Mouse (Mus musculus) retina, adult 2 months (tissue): ENCODE measurements around the gene Trpv2.

Experiments used
- DNase-seq: peaks from one replicate; pipeline ENCODE4 v3.0.0-alpha.2; 2012; ENCODE audit warnings: low read depth, low spot score

The Trpv2 gene

DNA sequence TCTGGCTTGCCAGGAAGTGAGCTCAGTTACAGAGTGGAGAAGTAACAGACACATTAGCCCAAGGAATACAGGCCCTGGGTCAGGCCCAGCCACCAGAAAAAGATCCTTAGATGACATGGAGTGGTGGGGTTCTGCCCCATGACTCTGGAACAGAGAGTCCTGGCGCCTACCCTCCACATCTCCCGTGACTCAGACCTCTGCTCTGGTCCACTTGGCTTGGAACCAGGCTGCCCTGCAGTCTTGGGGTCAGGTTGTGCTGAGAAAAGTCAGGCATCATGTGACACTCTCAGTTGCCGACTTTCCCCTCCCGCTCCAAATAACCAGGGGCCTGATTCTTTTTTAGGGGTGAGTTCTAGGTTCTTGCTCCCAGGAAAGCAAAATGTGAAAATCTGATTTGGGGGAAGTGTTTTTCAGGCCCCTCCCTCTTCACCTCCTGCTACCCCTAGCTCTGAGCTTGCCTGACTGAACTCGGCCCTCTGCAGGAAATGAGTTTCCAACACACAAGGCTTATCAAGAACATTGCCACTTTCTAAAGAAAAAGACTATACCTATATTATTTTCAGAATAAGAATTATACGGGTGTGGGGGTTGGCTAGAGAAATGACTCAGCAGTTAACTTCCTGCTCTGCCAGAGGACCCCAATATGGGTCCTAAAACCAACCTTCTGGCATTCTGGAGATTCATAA, 15.2 kb upstream of the Trpv2 start:
- no peak for DNase-seq

DNA sequence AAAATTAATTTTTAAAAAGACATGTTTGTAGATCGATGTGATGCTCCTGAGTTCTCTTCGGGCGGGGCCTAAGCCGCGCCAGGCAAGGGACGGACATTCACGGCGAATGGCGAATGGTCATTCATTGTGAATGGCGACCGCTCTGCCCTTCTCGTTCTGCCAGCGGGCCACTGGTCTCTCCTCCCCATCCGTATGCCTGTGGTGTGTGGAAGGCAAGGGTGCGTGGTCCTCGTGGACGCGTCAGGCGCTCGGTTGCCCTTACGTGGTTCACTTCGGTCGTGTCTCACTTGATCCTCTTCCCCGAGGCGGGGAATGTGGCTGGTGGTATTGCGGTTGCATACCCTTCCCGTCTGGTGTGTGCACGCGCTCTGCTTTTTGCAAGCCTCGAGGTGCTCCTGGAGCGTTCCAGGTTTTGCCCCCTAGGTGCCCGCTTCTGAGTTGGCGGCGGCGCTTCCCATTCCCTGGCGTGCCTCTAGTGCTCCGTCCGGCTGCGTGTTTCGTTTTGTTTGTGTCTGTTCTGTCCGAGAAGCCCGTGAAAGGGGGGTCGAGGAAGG, 13.7 kb upstream of the Trpv2 start:
- no peak for DNase-seq

DNA sequence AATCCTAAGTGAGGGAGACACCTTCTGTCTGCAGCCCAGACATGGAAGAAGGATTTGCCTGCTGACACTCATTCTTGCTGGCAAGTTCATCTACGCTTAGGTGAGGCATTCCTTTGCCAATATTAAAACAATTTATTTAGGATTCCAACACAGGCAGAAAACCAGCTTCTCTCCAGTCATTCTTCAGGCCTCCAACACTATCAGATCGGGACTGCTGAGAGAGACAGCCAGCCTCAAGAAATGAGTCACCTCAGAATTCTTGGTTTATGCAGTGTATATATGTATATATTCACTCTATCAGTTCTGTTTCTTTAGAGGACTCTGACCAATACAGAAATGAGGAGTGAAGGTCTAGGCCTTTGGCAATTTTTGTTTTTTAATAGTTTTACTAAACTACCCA, 10.7 kb upstream of the Trpv2 start:
- DNase-seq = no peak

DNA sequence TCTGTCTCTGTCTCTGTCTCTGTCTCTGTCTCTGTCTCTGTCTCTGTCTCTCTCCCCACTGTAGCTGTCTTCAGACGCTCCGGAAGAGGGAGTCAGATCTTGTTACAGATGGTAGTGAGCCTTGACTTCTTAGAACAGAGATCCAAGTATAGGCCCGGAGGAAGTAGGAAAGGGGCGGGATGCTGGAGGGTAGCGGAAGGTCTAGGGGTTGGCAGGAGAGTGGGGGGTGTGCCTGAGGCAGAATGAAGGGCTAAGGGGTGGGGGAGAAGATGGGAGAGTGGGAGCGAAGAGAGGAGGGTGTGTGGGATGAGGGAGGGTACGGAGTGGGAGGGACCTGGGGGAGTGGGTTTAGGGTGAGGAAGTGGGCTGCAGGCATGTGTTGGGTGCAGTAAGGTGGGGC, 8.5 kb upstream of the Trpv2 start:
- no peak for DNase-seq

DNA sequence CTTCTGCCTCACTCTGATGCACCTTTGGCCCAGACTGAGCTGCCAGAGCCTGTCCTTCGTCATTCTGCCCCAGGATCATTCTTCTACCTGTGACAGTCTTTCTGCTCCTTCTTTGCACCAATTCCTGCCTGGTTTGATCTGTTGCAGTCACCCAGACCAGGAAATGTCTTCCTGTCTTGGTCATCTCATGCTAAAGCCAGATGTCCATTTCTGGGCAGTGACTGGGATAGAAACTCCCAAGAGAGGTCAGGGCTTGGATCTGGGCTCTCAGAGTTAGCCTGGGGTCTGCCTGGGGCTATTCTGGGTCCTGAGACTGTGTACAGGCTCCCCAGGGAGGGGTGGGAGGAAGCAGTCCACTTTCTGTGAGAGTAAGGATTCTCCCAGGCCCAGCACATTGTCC, 8.1 kb upstream of the Trpv2 start:
- DNase-seq = no peak

DNA sequence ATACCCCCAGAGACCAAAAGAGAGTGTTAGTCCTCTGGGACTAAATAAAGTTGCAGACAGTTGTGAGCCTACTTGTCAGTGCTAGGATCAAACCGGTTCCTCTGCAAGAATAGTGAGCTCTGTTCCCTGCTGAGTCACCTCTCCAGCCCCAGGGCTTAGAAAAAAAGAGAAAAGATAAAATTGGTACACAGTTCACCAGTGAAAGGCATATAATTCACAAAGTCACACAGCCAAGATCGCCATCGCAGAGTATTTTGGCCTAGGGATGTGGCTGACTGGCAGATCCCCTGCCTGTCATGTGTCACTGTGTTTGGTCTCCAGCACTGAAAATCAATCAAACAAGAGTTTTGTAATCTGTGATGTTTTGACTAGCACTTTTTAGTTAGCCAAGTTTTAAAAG, 6.0 kb upstream of the Trpv2 start:
- no peak for DNase-seq

DNA sequence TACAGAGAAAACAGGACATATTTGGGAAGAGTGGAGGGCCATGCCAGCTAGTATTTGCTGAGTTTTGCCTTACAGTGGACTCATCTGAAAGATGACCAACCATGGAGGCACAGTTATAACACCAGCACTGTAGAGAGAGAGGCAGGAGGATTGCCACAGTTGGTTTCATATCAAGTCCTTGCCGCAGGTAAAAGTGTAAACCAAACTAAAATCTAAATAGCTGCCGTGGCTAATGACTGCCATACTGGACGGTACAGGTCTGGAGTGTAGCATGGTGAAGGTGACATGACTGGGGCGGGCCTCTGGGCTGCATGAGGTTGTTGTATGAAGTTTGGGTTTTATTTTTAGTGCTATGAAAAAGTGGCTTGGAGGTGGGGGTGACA, 408 bp downstream of the Trpv2 start:
- no peak for DNase-seq

DNA sequence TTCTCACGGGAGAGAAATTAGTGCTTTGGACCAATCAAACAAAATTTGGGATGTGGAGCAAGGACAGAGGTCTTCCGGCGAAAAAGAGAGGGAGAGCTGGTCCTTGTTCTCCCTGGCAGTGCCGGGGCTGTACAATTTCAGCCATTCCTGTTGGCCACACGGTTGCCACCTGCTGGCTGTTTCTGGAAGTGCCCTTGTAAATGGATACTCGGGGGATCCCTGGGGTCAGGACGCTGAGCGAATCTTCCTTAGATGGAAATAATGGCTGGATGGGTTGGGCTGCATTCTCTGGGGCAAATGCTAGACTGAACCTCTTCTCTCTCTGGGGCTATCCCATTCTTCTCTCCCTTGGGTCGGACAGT, 992 bp downstream of the Trpv2 start:
- peak; percentile 57 for DNase-seq

DNA sequence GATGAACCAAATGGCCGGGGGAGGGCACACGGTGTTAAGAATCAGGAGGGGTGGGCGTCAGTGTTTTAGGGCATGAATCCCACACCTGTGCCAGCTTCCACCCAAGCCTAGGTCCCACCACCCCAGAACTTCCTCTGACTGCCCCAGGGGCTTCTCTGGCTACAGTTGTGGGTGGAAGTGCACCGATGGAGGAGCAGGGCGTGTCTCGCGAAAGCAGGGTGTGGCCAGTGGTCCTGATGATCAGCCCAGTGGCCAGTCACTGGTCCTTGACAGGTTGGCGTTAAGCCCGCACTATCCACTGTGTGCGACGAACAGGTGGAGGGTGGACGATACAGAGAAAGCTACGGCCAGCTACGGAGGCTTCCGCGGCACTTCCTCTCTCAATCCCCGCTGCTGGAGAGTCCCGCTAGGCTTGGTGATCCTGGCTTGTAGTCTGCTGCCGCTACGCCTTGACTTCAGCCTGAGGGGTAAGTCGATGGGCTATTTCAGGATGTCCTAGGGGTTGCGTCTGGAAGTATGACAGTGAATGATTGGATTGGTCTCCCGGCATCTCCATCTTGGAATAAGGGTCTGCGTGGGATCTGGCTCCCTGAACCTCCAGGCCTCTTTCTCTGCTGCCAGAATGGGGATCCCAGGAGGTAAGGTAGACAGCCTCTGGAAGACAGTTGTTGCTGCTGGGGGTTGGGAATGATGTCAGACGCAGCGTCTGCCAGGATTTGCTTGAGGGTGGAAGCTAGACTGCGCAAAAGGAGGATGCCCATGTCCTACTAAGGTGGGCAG, 1.6 kb downstream of the Trpv2 start:
- no peak for DNase-seq

DNA sequence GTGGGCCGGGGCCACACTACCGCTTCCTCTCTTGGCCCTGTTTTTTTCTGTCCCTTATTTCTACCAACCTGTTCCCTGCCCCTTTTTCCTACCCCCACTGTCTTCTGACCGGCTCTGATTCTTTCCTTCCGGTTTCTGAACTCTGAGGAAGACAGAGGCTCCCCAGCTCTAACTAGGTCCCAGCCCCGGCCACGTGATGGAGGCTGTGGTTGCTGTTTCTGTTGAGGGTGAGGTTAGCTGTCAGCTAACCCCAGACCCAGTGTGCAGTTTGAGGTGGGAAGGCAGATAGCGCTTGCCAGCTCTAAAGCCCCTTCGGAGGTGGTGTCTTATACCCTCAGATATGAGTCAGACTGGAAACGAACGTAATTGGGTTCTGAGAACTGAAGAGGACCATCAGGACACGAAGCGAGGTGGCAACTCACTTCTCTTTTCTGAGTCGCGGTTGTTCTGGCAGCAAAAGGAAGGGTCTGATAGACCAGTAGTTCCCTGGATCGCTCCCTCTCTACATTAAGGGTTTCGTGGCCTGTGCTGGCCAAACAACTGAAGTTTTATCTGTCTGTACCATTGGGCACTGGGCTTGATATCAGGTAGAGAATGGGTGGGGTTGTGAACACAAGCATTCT, 2.4 kb downstream of the Trpv2 start:
- DNase-seq = no peak

DNA sequence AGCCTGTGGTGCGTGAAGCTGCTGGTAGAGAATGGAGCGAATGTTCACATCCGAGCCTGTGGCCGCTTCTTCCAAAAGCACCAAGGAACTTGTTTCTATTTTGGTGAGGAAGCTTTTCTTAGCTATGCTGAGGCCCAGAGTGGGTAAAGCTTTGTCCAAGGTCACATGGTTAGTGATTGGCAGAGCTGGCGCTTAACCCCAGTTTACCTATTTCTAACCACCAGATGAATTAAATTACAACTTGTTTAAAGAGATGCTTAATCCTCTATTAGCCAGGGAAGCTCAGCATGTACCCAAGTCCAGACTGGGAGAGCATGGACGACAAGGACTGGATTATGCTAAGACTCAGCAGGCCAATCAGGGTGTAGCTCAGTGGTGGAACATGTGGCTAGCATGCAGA, 8.7 kb downstream of the Trpv2 start:
- DNase-seq = no peak

DNA sequence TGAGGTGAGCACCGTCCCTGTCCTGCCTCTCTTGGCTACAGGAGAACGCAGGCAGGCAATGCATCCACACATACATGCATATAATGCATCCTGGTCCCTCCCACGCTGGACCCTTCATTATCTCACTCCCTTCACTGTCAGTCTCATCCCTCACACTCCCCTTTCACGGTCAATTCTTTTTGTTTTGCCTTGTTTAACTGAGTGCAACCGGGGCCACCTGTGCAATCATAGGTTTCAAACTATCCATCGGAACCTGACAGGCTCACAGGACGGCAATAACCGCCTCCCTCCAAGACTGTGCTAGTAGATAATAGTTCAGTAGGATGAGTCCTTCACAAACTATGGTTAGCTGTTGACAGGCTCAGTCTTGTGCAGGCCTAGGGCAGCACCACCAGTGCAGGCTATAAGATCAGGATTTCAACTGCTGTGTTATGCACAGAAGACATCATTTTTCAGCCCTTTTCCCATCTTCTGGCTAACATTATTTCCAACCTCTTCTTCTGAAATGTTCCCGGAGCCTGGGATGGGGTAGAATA, 10.5 kb downstream of the Trpv2 start:
- DNase-seq = no peak

DNA sequence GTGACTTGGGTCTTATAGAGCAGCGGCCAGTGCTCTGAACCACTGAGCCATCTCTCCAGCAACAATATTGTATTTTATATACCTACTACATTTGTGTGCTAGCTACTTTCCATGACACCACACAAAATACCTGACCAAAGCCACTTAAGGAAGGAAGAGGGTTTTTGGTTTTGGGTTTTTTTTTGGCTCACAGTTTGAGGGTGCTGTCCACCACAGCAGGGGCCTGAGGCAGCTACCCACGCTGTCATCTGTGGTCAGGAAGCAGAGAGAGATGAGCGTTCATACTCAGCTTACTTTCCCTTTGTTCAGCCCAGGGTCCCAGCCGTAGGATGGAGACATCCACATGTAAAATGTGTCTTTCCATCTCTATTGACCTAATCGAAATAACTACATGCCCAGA, 12.7 kb downstream of the Trpv2 start:
- DNase-seq = no peak

DNA sequence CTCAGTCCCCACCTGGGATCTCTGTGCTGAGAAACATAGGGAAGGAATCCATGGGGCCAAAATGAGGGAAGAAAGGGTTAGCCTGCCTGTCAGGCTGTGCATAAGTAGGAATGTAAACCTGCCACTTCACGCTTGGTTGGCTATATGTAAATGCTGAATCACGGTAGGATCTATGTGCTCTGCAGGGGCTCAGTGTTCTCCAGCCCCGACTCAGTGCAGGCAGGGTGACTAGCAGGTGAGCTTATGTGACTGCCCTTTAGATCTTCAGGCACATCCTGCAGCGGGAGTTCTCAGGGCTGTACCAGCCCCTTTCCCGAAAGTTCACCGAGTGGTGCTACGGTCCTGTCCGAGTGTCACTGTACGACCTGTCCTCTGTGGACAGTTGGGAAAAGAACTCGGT, 15.1 kb downstream of the Trpv2 start:
- DNase-seq = no peak

DNA sequence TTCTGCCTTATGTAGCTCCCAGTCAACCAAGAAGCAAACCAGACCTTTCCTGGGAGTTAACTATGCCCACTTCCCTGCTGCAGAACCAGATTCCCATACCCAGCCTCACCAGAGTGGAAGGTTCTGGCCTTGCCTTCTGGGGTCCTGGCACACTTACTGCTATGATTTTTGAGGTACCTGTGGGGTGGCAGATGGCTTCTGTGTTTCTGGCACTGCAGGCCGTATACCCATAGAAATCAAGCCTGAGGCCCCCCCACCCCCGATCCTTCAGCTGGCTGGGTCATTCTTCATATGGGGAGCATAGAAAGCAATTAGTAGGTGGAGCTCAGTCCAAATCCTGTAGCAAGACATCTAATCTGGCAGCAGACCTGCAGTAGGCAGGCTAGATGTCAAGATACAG, 16.7 kb downstream of the Trpv2 start:
- DNase-seq = no peak

DNA sequence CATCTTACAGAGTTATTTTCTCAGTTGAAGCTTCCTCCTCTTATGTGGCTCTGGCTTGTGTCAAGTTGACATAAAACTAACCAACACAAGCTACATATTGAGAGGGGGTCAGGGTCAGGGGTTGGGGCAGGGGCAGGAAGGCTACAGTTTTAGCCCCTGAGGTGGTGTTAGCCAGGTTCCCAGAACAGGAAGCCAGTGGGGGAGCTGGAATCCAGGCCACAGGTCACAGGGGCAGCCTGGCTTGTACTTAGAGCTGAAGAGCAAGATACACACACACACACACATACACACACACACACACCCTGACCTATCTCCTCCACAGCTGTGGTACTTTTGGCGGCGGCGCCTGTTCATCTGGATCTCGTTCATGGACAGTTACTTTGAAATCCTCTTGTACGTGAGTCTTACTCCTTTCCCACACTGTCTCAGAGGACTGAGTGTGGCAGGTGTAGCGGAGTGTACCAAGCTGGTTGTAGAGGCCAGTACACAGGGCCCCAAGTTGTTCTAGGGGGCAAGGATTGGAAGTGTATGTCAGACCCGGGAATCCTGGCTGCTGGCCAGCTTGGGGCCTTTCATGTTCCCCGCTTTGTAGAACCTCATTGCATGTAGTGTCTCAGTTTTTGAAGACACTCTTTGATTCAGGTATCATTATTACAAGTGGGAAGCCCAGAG, 17.8 kb downstream of the Trpv2 start:
- DNase-seq = no peak

DNA sequence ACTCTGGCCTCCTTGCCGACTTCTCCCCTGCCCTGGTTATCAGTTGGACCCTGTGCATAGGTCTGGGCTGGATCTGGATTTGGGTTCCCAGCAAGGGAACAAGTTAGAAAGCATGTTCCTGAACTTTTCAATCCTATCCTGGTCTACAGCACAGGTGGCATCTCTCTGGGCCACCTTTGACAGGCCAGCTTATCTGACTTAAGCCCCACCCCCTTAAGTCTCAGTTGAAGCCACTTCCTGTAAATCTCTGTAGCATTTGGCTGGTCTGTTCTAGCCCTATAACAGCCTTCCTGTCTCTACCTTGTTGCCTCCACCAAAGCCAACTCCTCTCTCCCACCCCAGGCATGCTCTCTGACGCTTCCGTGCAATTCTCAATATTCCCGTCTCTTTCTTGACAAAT, 24.3 kb downstream of the Trpv2 start:
- DNase-seq = no peak

DNA sequence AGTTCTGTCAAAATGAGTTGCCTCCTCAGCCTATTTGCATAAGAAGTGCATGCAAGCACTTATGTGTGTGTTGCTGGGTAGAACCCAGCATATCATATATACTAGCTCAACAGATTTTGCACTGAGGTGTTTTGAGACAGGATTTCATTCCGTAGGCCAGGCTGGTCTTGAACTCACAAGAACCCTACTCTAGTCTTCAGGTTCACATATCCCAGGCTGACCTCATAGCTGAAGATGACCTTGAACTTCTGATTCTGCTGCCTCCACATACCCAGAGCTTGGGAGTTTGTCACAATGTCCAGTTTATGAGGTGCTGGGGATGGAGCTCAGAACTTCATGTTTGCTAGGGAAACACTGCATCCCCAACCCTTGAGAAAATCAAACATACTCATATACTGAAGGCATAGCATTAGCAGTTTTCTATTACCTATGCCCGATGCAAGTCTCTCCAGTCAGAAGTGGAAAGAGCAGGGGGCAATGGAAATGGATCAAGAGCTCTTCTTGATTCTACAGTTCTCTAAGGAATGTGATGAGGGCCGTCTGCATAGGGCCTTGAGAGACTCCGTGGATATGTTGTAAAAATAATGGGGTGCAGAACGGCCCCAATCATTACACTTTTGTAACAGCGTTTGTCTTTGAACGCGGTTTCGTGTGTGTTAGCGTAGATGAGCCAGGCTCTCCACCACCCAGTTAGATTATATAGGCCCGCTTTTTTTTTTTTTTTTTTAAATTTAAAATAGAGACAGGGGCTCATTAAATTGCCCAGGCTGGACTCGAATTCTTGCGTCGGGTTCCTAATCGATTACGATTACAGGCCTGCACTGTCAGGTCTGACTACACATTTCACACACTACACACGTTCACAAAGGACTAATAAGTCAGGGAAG, 27.7 kb downstream of the Trpv2 start:
- DNase-seq = no peak

DNA sequence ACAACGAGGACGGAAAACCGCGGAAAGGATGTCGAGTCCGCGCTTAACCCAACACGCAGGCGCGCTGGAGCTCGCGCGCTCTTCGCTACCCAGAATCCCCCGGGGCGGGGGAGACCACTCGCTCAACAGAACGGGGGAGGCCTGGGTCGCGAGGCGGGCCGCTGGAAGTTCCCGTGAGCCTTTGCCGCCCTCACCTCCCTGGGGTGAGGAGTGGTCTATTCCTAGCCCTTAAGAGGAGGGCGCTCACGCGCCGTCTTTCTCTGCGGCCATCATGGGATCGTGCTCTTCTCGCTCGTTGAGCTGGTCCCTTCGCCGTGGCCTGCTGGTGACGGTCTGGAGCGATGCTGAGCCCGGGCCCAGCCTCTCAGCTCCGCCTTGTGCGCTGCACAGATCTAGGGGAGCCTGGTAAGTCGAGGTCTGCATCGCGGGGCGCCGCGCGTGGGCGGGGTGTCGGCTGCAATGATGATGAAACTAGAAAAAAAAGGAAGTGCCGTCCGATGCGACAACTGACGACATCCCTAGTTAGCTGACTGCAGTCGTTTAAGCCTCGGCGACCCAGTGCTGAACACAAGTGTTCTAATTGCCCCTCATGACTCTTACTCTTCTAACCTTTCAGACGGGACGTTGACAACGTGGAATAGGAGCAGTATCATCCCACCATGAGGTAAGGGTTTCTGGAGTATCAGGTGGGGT, 28.5 kb downstream of the Trpv2 start:
- peak; percentile 94 for DNase-seq

DNA sequence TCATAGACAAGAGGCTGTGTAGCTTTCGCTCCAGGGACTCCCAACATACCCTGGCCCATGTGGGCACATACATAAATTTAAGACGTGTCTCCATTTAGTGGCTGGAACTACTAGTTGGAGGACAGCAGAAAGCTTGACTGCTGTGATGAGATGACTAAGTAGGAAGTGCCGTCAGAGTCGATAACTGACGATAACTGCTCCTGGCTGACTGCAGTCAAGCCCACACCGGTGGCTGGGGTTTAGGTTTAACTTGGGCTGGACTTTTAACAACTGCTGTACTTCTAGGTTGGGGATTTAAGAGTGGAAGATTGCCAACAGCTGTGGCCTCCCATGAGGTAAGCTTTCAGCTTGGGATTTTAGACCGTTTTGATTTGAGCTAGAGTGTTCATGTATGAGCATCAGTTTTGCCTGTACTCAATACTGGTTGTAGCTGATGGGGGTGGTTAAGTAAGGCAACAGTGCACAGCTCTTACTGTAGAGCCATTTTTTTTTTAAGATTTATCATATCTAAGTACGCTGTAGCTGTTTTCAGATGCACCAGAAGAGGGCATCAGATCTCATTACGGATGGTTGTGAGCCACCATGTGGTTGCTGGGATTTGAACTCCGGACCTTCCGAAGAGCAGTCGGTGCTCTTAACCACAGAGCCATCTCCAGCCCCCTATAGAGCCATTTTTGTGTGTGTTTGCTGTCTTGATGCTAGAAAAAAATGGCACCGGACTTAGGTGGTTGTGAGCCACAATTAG, 29.2 kb downstream of the Trpv2 start:
- DNase-seq = no peak
